Mouse (Mus musculus) hindlimb bud, embryonic 11.5 days (tissue): ENCODE data around the gene Lin7c.

ENCODE experiments used
- DNase-seq: peaks from one replicate; pipeline ENCODE4 v3.0.0-alpha.2; 2012; ENCODE audit warnings: low read depth, low spot score; ENCODE audit errors: extremely low spot score

The Lin7c gene

DNA sequence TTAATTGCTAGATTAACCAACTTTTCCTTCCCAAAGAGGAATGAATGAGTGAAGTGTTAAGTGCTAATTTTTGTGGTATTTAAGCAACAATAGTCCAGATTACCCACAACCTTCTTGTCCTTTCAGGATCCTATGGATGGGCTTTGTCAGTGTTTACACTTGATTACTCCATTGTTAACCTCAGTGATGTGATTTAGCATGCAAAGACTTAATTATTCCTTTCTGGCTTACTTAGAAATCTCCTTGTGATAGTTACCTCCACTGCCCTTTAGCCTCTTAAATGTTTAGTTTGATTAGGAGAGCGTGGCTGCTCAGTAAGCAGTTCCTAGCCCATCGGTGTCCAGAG, 45.7 kb downstream of the Lin7c start:
- no peak for DNase-seq

DNA sequence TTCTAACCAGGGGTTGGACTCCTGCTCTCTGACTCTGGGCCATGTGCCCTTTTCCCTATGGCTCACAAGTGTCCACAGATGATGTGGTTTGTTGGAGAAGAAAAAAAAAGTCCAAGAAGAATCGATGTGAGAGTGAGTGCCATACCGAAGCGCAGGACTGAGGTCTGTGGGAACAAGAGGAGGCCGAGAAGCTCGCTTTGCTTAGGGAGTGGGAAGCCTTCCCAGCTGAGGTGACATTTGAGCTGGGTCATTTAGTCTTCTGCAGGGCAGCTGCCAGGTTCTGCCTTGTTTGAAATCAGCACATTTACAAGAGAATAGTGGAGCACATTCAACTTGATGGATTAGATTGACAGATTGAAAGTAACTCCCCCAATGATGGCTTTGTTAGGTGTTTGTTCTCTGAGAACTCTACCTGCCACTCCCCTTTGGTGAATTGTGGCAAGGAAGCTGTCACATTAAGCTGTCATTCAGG, 51.4 kb downstream of the Lin7c start:
- DNase-seq, result no peak

DNA sequence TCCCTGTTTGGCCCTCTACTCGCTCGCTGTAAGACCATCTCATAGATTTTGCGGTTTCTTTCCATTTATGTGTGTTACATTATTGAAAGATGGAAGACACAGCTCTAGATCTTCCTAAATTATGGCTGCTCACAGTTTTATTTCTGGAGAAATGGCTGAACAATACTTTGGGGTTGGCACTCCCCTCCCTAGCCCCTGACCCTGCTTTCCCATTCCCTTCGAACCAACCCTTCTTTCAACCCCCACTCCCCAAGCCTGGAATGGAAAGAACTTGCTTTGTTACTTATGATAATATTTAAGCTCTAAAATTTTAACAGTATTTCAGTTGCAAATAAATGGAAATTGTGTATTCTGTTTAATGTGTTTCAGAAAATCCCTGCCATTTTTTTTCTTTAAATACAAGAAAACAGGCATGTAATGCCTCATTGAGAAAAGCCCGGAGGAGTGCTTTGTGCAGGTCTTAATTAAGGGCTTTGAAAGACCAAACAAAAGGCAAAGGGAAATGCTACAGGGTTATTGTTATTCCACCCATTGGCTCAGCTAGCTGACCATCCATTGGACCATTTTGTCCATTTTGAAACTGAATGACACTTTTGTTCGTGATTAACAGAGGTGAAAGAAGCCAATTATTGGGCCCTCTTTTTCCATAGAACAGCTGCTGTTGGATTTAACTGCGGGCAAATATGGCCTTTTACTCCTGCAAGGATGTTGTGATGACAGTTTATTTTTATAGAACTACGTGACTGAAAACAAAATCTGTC, 52.3 kb downstream of the Lin7c start:
- DNase-seq, result no peak

DNA sequence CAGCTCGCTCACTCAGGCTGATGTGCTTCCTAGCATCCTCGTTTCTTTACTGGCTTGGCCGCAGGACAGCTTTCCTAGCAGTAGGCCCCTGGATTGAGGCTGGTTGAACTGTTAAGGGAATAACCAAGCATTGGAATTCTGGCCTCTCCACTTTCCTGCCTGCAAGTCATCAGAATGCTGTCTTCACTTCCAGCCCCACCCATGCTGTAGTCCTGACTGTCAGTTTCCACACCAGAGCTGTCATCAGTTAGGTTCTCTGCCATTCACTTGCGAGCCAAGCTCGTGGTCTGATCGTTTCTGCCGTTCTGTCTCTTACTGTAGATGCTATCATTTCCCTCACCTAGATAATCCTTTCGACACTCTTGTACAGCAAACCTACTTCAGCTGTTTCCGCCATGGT, 54.3 kb downstream of the Lin7c start:
- DNase-seq, result no peak

DNA sequence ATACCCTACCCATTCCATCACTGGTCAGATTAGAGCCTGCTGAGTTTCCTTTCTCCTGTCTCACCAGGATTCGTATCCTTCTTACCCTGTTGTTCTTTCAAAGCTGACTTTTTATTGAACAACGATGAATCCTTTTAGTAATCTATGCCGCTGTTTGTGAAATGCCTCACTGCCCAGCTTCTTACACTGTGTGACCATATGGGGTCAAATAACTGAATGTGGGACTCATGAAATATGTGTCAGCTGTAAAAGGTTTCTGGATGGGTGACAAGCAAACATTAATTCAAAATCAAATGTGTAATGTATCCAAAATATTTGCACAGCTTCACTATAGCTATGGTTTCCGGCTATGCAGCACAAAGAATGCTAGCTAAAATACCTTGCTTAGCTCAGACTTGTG, 54.9 kb downstream of the Lin7c start:
- no peak for DNase-seq

DNA sequence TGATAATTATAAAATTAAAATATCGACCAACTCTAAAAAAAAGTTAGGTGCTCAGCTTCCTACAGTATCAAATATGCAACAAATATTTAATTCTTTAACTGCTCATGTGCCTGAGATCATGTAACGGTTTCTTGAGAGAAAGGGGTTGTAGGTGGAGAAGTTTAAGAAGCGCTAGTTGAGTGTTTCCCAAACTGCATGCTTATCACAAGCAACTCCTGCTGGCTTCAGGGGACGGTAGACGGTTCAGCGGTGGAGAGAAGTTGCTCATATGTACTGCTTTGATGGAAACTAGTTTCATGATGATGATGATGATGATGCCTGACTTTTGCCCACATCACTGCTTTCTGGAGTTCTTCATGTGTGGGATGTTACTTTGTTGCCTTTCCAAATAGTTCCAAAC, 55.8 kb downstream of the Lin7c start:
- DNase-seq, result no peak

DNA sequence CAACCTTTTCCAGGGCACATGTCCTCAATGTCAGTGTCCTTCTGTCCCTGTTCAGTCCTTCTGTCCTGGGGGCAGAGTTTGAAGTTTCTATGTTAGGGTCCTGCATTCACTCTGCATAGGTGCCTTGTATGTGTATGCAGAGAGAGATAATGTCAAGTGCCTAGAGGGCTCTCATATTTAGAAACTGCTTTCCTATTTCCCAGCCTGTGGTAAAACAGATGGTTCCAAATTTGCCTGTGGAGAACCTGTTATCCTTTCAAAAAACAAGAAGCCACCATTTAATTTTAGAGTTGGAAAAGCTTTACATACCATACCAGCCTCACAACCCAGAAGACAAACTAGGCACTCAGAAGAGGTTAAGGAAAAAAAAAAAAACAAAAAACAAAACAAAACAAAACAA, 58.9 kb downstream of the Lin7c start:
- DNase-seq, result no peak

DNA sequence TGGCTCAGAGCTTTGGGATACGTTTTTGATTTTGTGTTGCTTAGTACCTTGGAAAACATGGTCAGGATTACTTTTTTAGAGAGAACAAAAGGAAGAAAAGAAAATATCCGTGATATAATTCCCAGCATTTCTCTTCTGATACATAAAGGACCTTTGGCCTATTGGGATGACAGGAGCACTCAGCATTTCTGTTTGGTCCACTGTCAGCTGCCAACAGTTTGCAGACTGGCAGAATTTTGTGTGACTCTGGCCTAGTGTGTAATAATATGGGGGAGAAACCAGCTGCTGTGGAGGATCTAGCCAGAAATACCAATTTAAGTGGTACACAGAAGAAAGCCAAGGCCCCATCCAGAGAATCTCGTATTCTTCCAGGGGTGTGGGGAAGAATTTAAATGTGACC, 59.7 kb downstream of the Lin7c start:
- DNase-seq, result no peak
